Mouse (Mus musculus) forebrain, embryonic 14.5 days (tissue): ENCODE measurements around the gene Neurod4. TPM values are rescaled to one million over a fixed set of nuclear protein-coding genes. Genes with fewer than 3 reads are reported as not detected.
A peak's percentile ranks its signal among the peaks of the same experiment; 100 is the strongest.

Source experiments
- ATAC-seq: fragments of 200-750 bp; cut with Nextera tagmentation; 2 replicates; pipeline ENCODE4 v1.8.0; 2017; ENCODE audit warnings: mild to moderate bottlenecking, moderate library complexity
- DNase-seq: peaks from one replicate; pipeline ENCODE4 v3.0.0-alpha.2; 2015; ENCODE audit warnings: low spot score
- H3K27ac ChIP-seq: fragments of 300-500 bp; sonication (generic); 2 replicates; pipeline ENCODE4 v1.5.1; 2014; ENCODE audit warnings: low read depth, mild to moderate bottlenecking, control low read depth, low read length, moderate library complexity
- H3K27me3 ChIP-seq: fragments of 300-500 bp; sonication (generic); replicated peaks from 2 replicates; pipeline ENCODE4 v1.6.1; 2014; ENCODE audit warnings: low read length, control low read depth, mixed read lengths; ENCODE audit not compliant: control insufficient read depth, insufficient read depth
- H3K36me3 ChIP-seq: fragments of 300-500 bp; sonication (generic); 2 replicates; pipeline ENCODE4 v1.6.1; 2014; ENCODE audit warnings: low read length, control low read depth; ENCODE audit not compliant: control insufficient read depth, insufficient read depth
- H3K4me1 ChIP-seq: fragments of 300-500 bp; sonication (generic); 2 replicates; pipeline ENCODE4 v1.6.1; 2014; ENCODE audit warnings: antibody characterized with exemption, low read length, control low read depth; ENCODE audit not compliant: control insufficient read depth, insufficient read depth
- H3K4me2 ChIP-seq: fragments of 300-500 bp; sonication (generic); 2 replicates; pipeline ENCODE4 v1.6.1; 2014; ENCODE audit warnings: mild to moderate bottlenecking, control low read depth, low read length
- H3K4me3 ChIP-seq: fragments of 300-500 bp; sonication (generic); 2 replicates; pipeline ENCODE4 v1.5.1; 2014; ENCODE audit warnings: low read depth, low read length, control low read depth
- H3K9ac ChIP-seq: fragments of 300-500 bp; sonication (generic); 2 replicates; pipeline ENCODE4 v1.6.1; 2014; ENCODE audit warnings: mild to moderate bottlenecking, low read length, control low read depth, moderate library complexity
- H3K9me3 ChIP-seq: fragments of 300-500 bp; sonication (generic); replicated peaks from 2 replicates; pipeline ENCODE4 v1.6.1; 2016; ENCODE audit warnings: low read length, control low read depth, mixed read lengths; ENCODE audit not compliant: control insufficient read depth
- WGBS: fragments of 180-500 bp; shearing (Covaris S2); extraction: QIAGEN DNeasy Blood & Tissue Kit; methylation state at CpG from one replicate; pipeline ENCODE4 v1.1.7; 2014; 5-methylcytosine and 5-hydroxymethylcytosine counted together
- polyA plus RNA-seq: library from polyadenylated mRNA; unstranded; fragments of >200 nt; fragmentation: Nextera tagmentation; extraction: Ambion mirVana; gene quantifications from 2 replicates; pipeline ENCODE4 v1.2.1, GENCODE M21; 2014

The Neurod4 gene
- polyA plus RNA-seq, 1 experiment from 2014 or later, result 8.1 TPM

GRCm38 (mm10) chr10:130263203-130263602 lies 16.8 kb downstream of the Neurod4 start:
- Histone ChIP-seq H3K27ac (no peak overlapping the region), H3K36me3 (no peaks in the 10 kb centered on the region), H3K4me3 (no peak overlapping the region), H3K9ac (no peak overlapping the region), H3K4me1 (no peaks in the 10 kb centered on the region), H3K4me2 (no peak overlapping the region), H3K27me3 (no peaks in the 10 kb centered on the region), H3K9me3 (no peaks in the 10 kb centered on the region)
- 35% methylated on average over 4 of the region's 4 CpGs for WGBS
- peak; percentile 52 for DNase-seq
- peak; percentile 90 for ATAC-seq

DNA sequence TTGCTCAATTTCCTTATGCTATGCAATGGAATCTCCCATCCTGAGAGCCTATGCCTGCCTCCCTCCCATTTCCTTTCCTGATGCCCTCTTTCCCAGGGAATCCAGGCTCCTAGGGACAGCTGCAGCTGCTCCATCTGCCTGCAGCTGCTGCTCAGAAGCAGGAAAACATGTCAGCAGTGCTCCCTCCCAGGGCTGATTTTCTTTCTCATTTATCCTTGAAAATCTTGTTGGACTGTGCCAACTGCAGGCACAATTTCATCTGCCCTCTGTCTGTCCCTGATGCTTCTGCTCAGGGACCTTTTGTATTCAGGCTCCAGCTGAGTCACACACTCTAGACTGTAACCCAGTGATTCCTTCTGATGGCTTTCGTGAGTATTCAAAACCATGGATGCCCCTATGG lies 20.6 kb downstream of the Neurod4 start:
- Histone ChIP-seq H3K4me3 (no peak overlapping the region), H3K4me1 (no peaks in the 10 kb centered on the region), H3K27me3 (no peaks in the 10 kb centered on the region), H3K36me3 (no peaks in the 10 kb centered on the region), H3K4me2 (no peak overlapping the region), H3K27ac (no peak overlapping the region), H3K9ac (no peak overlapping the region), H3K9me3 (no peaks in the 10 kb centered on the region)
- peak; percentile 28 for DNase-seq
- ATAC-seq, result peak; percentile 52
- WGBS, result 73% methylated on average over 1 of the region's 1 CpGs

DNA sequence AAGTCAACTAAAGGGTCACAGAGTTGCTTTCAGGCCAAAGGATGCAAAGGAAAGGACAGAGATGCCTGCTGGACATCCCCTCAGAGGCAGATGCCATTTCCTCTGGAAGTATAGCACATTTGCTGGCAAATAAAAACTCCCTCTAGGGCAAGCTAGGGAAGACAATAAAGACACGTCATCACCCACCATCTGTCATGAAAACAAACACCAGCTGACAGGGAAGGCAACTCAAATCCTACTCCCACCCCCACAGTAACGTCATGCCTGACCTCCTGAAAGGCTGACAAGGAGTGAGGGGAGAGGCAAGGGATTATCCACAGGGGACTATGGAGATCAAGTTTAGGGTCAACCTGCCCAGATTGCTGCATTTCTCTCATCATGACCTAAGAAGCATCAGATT lies 35.8 kb downstream of the Neurod4 start:
- WGBS, result 11% methylated on average over 2 of the region's 2 CpGs

DNA sequence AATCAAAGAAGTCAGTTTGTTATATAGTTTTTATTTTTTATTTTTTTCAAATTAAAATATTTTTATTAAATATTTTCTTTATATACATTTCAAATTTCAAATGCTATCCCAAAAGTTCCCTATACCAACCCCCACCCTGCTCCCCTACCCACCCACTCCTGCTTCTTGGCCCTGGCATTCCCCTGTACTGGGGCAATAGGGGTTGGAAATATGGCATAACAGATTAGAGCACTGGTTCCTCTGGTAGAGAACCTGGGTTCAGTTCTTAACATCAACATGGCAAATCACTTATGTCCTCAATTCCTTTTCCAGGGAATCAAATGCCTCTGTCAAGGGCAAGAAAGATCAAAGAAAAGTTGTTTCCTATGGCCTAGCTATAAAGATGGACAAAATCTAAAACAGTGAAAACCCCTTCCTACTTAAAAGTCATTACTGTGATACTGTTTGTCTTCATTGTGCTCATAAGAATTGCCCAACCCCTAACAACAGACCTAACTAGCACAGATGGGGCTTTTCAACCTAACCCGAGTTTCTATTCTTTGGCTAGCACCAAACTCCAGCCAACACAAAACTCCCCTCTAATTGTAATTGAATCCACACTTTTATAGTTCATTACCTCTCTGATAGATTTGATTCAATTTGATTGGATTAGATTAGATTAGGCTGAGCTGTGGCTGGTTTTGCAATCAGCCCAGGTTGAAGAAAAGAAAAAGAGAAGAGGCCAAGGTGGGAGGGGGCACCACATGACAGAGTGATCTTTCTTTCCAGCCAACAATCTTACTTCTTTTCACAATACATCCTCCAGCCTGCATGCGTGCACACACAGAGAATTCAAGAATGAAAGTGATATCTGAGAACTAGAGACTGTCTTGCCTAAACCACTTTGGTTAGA lies 41.5 kb downstream of the Neurod4 start:
- no peak overlapping the region for H3K9ac ChIP-seq
- no peak overlapping the region for H3K4me2 ChIP-seq
- H3K27ac ChIP-seq, result no peak overlapping the region
- WGBS, result 8% methylated on average over 2 of the region's 2 CpGs
- ATAC-seq, result peak; percentile 71
- DNase-seq, result peak; percentile 62
- H3K27me3 ChIP-seq, result no peaks in the 10 kb centered on the region
- no peaks in the 10 kb centered on the region for H3K9me3 ChIP-seq
- H3K36me3 ChIP-seq, result no peaks in the 10 kb centered on the region
- no peak overlapping the region for H3K4me3 ChIP-seq
- 0 out of 2 replicates have a peak, but pooled peaks cover 2% of the 10 kb centered on the region for H3K4me1 ChIP-seq

More for the DNA sequence above, 35.8 kb downstream of the Neurod4 start:
- DNase-seq (peak; percentile 54), ATAC-seq (peak; percentile 72)
- no peak overlapping the region for H3K4me3 ChIP-seq
- H3K9ac ChIP-seq, result no peak overlapping the region
- H3K4me2 ChIP-seq, result no peak overlapping the region
- H3K4me1 ChIP-seq, result no peaks in the 10 kb centered on the region
- no peaks in the 10 kb centered on the region for H3K36me3 ChIP-seq
- H3K9me3 ChIP-seq, result no peaks in the 10 kb centered on the region
- no peak overlapping the region for H3K27ac ChIP-seq
- H3K27me3 ChIP-seq, result no peaks in the 10 kb centered on the region

GRCm38 (mm10) chr10:130234576-130234975 lies 45.5 kb downstream of the Neurod4 start:
- Histone ChIP-seq H3K4me1 (0 out of 2 replicates have a peak, but pooled peaks cover 2% of the 10 kb centered on the region), H3K36me3 (no peaks in the 10 kb centered on the region), H3K4me3 (no peak overlapping the region), H3K9me3 (no peaks in the 10 kb centered on the region), H3K9ac (no peak overlapping the region), H3K4me2 (no peak overlapping the region), H3K27ac (no peak overlapping the region), H3K27me3 (no peaks in the 10 kb centered on the region)
- ATAC-seq, result no peak
- DNase-seq, result no peak
- 21% methylated on average over 1 of the region's 1 CpGs for WGBS

- Histone ChIP-seq H3K27me3 (no peaks in the 10 kb centered on the region), H3K4me2 (no peak overlapping the region), H3K27ac (no peak overlapping the region), H3K36me3 (no peaks in the 10 kb centered on the region), H3K9ac (no peak overlapping the region), H3K4me3 (no peak overlapping the region), H3K9me3 (no peaks in the 10 kb centered on the region), H3K4me1 (no peaks in the 10 kb centered on the region)
- 85% methylated on average over 1 of the region's 1 CpGs for WGBS
- ATAC-seq, result no peak
- no peak for DNase-seq
Observed at GRCm38 (mm10) chr10:130232117-130232516, 47.9 kb downstream of the Neurod4 start.

DNA sequence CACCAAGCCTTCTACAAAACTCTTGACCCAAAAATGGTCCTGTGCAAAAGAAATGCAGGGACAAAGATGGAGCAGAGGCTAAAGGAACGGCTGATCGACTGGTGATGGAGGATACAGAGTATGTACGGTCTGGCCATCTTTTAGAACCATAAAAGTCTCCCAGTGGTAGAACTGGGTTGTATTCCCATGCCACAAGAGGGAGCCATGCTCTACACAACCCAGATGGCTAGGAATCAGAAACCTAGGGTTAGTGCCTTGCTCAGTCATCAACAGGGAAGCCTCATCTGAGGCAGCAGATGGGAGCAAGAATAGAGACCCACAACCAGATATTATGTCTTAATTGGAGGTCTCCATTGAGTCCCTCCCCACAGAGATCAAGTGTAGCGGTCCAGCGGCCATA lies 50.5 kb downstream of the Neurod4 start:
- no peaks in the 10 kb centered on the region for H3K36me3 ChIP-seq
- H3K9me3 ChIP-seq, result no peaks in the 10 kb centered on the region
- 86% methylated on average over 5 of the region's 5 CpGs for WGBS
- DNase-seq (no peak), ATAC-seq (no peak)
- no peak overlapping the region for H3K27ac ChIP-seq
- H3K27me3 ChIP-seq, result no peaks in the 10 kb centered on the region
- H3K4me1 ChIP-seq, result no peaks in the 10 kb centered on the region
- H3K9ac ChIP-seq, result no peak overlapping the region
- H3K4me3 ChIP-seq, result no peak overlapping the region
- H3K4me2 ChIP-seq, result no peak overlapping the region

- WGBS, result 0% methylated on average over 1 of the region's 1 CpGs
- DNase-seq (peak; percentile 87), ATAC-seq (peak; percentile 93)
- Histone ChIP-seq H3K27me3 (no peaks in the 10 kb centered on the region), H3K4me2 (no peak overlapping the region), H3K27ac (no peak overlapping the region), H3K36me3 (no peaks in the 10 kb centered on the region), H3K9ac (no peak overlapping the region), H3K4me1 (no peaks in the 10 kb centered on the region), H3K9me3 (no peaks in the 10 kb centered on the region), H3K4me3 (no peak overlapping the region)
Observed at GRCm38 (mm10) chr10:130228246-130228645, 51.8 kb downstream of the Neurod4 start.

- H3K4me3 ChIP-seq, result no peak overlapping the region
- 80% methylated on average over 3 of the region's 3 CpGs for WGBS
Observed at GRCm38 (mm10) chr10:130225034-130225433, 55.0 kb downstream of the Neurod4 start.

More at GRCm38 (mm10) chr10:130225034-130225433, 55.0 kb downstream of the Neurod4 start:
- Histone ChIP-seq H3K9me3 (no peaks in the 10 kb centered on the region), H3K4me2 (no peak overlapping the region), H3K4me1 (no peaks in the 10 kb centered on the region), H3K36me3 (no peaks in the 10 kb centered on the region), H3K27me3 (no peaks in the 10 kb centered on the region), H3K27ac (no peak overlapping the region), H3K9ac (no peak overlapping the region)
- ATAC-seq (no peak), DNase-seq (no peak)
